Mouse (Mus musculus): ENCODE measurements around the gene Wipf3.

GRCm38 (mm10) chr6:54445249-54445818 is 15.9 kb downstream of the Wipf3 start:
- TF ChIP-seq CTCF (IDR thresholded peaks at IDR 0.05) (no peak), EP300 (IDR thresholded peaks at IDR 0.05) (no peak)

Measured in lung, postnatal 0 days (tissue).